Mouse (Mus musculus) bone marrow, adult 2 months (tissue): ENCODE results near the gene Sec24b.

ENCODE experiments used
- CTCF ChIP-seq: fragments of 200-500 bp; IDR thresholded peaks from 2 replicates; pipeline ENCODE4 v1.5.1; 2011; ENCODE audit warnings: low read length, control low read depth; ENCODE audit not compliant: control insufficient read depth, insufficient read depth
- POLR2A ChIP-seq: fragments of 200-500 bp; IDR thresholded peaks from 2 replicates; pipeline ENCODE4 v1.6.1; 2011; ENCODE audit warnings: low read depth, mild to moderate bottlenecking, control low read depth, low read length, borderline replicate concordance; ENCODE audit not compliant: control insufficient read depth

DNA sequence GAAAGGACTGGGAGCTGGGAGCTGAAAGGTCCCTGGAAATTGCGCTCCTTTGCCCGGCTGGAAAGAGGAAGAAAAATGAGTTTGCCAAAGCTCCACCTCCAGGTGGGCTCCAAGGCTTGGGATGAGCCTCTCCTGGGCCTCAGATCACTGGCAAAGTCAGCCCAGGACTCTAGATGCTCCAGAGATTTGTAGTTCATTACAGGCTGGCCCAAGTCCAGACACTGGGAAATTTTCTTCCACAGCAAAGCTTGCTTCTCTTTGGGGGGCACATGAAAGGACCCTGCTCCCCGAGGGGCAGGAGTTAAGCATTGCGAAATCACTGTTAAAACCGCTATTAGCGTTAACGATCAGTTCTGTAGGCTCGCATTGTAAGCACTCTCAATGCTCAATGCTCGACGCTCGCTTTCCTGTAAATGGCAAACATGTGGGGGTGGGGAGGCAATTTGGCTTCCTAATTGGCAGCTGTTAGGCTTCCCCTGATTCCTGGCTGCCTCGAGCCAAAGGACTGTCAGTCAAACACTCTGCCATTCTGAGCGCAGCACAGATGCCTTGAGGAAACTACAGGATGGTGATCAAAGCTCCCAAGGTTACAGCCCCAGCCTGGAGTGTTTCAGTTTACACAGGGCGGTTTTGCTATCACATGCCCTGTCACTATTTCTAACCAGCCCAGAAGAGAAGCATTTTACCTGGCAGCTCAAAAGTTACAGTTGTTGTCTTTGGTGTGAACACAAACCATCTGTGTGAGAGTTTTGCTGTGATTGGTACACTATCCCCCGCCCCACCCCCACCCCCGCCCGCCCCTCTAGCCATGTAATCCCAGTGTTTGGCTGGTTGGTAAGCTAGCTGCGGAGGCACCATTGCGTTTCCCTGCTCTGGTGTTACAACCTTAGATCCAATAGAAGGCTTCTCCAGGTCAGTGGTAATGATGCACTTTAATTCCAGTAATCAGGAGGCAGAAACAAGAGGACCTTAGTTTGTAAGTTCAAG is 90.5 kb downstream of the Sec24b start:
- no peak for TF ChIP-seq CTCF
- no peak for TF ChIP-seq POLR2A
